ENCODE assay signal across 11 mouse cellular contexts in genomic region chr14:64586386-64586859, GRCm38 (mm10).
A peak's percentile ranks its signal among the peaks of the same experiment; 100 is the strongest.
DNase-seq lines count a peak whose midpoint lies in the region; ATAC-seq and TF ChIP-seq lines count a peak whose summit lies in the region.
"Had no signal": no experiment of that assay in that cellular context is flagged by ENCODE, and none has a peak within 500 bp of the region (broad histone marks: within the 10 kb centered on the region; RNA-seq: fewer than 3 reads in every experiment).

No protein-coding gene starts in this region.

- H3K27me3 ChIP-seq in kidney, embryonic 16.5 days (ENCODE audit: insufficient read depth, low read length) = peaks cover 97% of the 10 kb centered on the region
- peaks cover 100% of the 10 kb centered on the region for H3K27me3 ChIP-seq in forebrain, embryonic 10.5 days (ENCODE audit: poor library complexity, severe bottlenecking)
- peaks cover 84% of the 10 kb centered on the region for H3K27me3 ChIP-seq in intestine, postnatal 0 days (replicated peaks; ENCODE audit: control insufficient read depth, insufficient read depth, low read length)
- no peaks in the 10 kb centered on the region for H3K27me3 ChIP-seq in neural tube, embryonic 15.5 days (replicated peaks)

- H3K9me3 ChIP-seq in kidney, embryonic 16.5 days (ENCODE audit: low read length) = no peaks in the 10 kb centered on the region
- H3K9me3 ChIP-seq in forebrain, embryonic 10.5 days = no peaks in the 10 kb centered on the region
- H3K9me3 ChIP-seq in intestine, postnatal 0 days (ENCODE audit: control insufficient read depth) = no peaks in the 10 kb centered on the region
- H3K9me3 ChIP-seq in neural tube, embryonic 15.5 days (replicated peaks) = no peaks in the 10 kb centered on the region
- H3K9me3 ChIP-seq: G1E had no signal

- peaks cover 29% of the 10 kb centered on the region for H3K4me1 ChIP-seq in kidney, embryonic 16.5 days (ENCODE audit: insufficient read depth, low read length)
- peaks cover 73% of the 10 kb centered on the region for H3K4me1 ChIP-seq in forebrain, embryonic 10.5 days
- H3K4me1 ChIP-seq in intestine, postnatal 0 days (replicated peaks; ENCODE audit: control insufficient read depth, insufficient read depth, low read length) = no peaks in the 10 kb centered on the region; the same call in 1 of the 2 replicates
- H3K4me1 ChIP-seq in neural tube, embryonic 15.5 days = peaks cover 39% of the 10 kb centered on the region

- no peak overlapping the region for H3K27ac ChIP-seq in kidney, embryonic 16.5 days (ENCODE audit: low read length)
- peak overlapping the region; percentile 82 for H3K27ac ChIP-seq in forebrain, embryonic 10.5 days
- H3K27ac ChIP-seq in intestine, postnatal 0 days (ENCODE audit: low read depth, low read length) = no peak overlapping the region
- peak overlapping the region; percentile 100 for H3K27ac ChIP-seq in neural tube, embryonic 15.5 days (replicated peaks)

- H3K36me3 ChIP-seq in kidney, embryonic 16.5 days (ENCODE audit: insufficient read depth, low read length) = no peaks in the 10 kb centered on the region
- no peaks in the 10 kb centered on the region for H3K36me3 ChIP-seq in forebrain, embryonic 10.5 days (replicated peaks)
- no peaks in the 10 kb centered on the region for H3K36me3 ChIP-seq in intestine, postnatal 0 days (ENCODE audit: control insufficient read depth, insufficient read depth)
- no peaks in the 10 kb centered on the region for H3K36me3 ChIP-seq in neural tube, embryonic 15.5 days
- H3K36me3 ChIP-seq: G1E had no signal

- H3K9ac ChIP-seq in kidney, embryonic 16.5 days (replicated peaks; ENCODE audit: low read length) = no peak overlapping the region
- H3K9ac ChIP-seq in intestine, postnatal 0 days (ENCODE audit: low read depth, low read length) = no peak overlapping the region
- peak overlapping the region; percentile 96 for H3K9ac ChIP-seq in neural tube, embryonic 15.5 days (replicated peaks)

- DNase-seq in kidney, postnatal 25 days = no peak
- DNase-seq in forebrain, embryonic 10.5 days (ENCODE audit: extremely low spot score, low spot score) = no peak
- DNase-seq in spleen, postnatal 4 days (ENCODE audit: low spot score in 2 of 2) = no peak
- no peak for DNase-seq in ovary, postnatal 10 days (ENCODE audit: low spot score)
- DNase-seq: thymus, postnatal 25 days had no signal

- no peak overlapping the region for H3K4me3 ChIP-seq in kidney, embryonic 16.5 days (ENCODE audit: low read length)
- H3K4me3 ChIP-seq in forebrain, embryonic 10.5 days = peak overlapping the region; percentile 62
- peak overlapping the region; percentile 52 for H3K4me3 ChIP-seq in intestine, postnatal 0 days (ENCODE audit: low read depth, low read length)
- peak overlapping the region; percentile 64 for H3K4me3 ChIP-seq in neural tube, embryonic 15.5 days (replicated peaks)
- H3K4me3 ChIP-seq: myocyte had no signal

- no peak for ATAC-seq in kidney, embryonic 16.5 days (ENCODE audit: low FRiP score, low TSS enrichment)
- no peak for ATAC-seq in intestine, postnatal 0 days
- ATAC-seq in neural tube, embryonic 15.5 days (ENCODE audit: low FRiP score) = no peak
- no peak for ATAC-seq in inflammation-experienced regulatory T-cells, adult 6 months

- no peak for TF ChIP-seq CTCF in intestine, postnatal 0 days (IDR thresholded peaks at IDR 0.05; ENCODE audit: low read depth)

- H3K4me2 ChIP-seq in kidney, embryonic 16.5 days (replicated peaks; ENCODE audit: low read depth, low read length) = 0 out of 2 replicates have a peak overlapping the region, but pooled peaks have one; percentile 76
- H3K4me2 ChIP-seq in intestine, postnatal 0 days (replicated peaks; ENCODE audit: low read depth) = peak overlapping the region; percentile 91; the same call in 1 of the 2 replicates
- H3K4me2 ChIP-seq in neural tube, embryonic 15.5 days = peak overlapping the region; percentile 90

- 3% methylated on average over 12 of the region's 12 CpGs for WGBS in kidney, embryonic 16.5 days
- 5% methylated on average over 12 of the region's 12 CpGs for WGBS in forebrain, embryonic 10.5 days
- WGBS in intestine, postnatal 0 days = 8% methylated on average over 12 of the region's 12 CpGs
- 3% methylated on average over 12 of the region's 12 CpGs for WGBS in neural tube, embryonic 15.5 days

Comparison
In these comparisons a context has a peak if more than half of its experiments do, and no peak if none do; other contexts are left out.
1. H3K27ac ChIP-seq: peak in forebrain, embryonic 10.5 days (single experiment) and neural tube, embryonic 15.5 days (single experiment); none in kidney, embryonic 16.5 days (single experiment) and intestine, postnatal 0 days (single experiment).
2. Peak in every context shown above with its lines, with median percentiles within 50 percentile points of each other: H3K4me2 ChIP-seq.